Mouse (Mus musculus): ENCODE measurements at regions not wholly inside any gene's neighbourhood (a gene's known extent, or its start where the extent isn't known, plus 50 kb on each side); places are given as distances from the start of the nearest gene placed in this dataset.

GRCm38 (mm10) chr11:11012660-11013455, 101.2 kb upstream of the Vwc2 start:
- ATAC-seq, result no peak
- 81% methylated on average over 4 of the region's 4 CpGs for WGBS

DNA sequence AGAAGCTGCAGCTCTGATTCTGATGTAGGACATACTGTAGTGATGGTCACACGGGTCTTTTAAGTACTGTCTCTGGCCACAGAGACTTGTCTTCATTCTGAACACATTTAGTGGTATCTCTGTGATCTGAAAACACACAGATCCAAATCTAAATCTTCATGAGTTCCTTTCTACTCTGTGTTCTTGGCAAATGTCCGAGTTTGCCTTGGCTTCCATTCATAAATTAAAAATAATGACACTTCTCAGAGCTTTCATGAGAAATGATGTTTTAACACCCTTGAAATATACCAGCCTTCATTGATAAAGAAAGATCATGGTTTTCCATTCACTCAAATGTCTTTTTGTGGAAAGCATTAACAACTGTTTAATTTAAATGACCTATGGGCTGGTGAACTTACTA, 100.4 kb upstream of the Vwc2 start:
- peaks cover 6% of the 10 kb centered on the region for H3K4me1 ChIP-seq (replicated peaks; ENCODE audit: control insufficient read depth, insufficient read depth, low read length)
- no peaks in the 10 kb centered on the region for H3K36me3 ChIP-seq (ENCODE audit: control insufficient read depth, insufficient read depth)
- no peak overlapping the region for H3K27ac ChIP-seq (ENCODE audit: low read length)
- H3K27me3 ChIP-seq (replicated peaks; ENCODE audit: control insufficient read depth, insufficient read depth, low read length), result peaks cover 35% of the 10 kb centered on the region
- ATAC-seq, result no peak
- no peak overlapping the region for H3K9ac ChIP-seq (replicated peaks; ENCODE audit: low read depth, low read length)
- WGBS, result 62% methylated on average over 2 of the region's 2 CpGs
- no peaks in the 10 kb centered on the region for H3K9me3 ChIP-seq (ENCODE audit: control insufficient read depth, low read length)
- H3K4me3 ChIP-seq (replicated peaks; ENCODE audit: low read length), result no peak overlapping the region
- H3K4me2 ChIP-seq (ENCODE audit: low read length), result no peak overlapping the region

More at GRCm38 (mm10) chr11:11012660-11013455, 101.2 kb upstream of the Vwc2 start:
- peaks cover 32% of the 10 kb centered on the region for H3K27me3 ChIP-seq (replicated peaks; ENCODE audit: control insufficient read depth, insufficient read depth, low read length)
- H3K4me1 ChIP-seq (replicated peaks; ENCODE audit: control insufficient read depth, insufficient read depth, low read length), result peaks cover 6% of the 10 kb centered on the region
- no peak overlapping the region for H3K9ac ChIP-seq (replicated peaks; ENCODE audit: low read depth, low read length)
- no peaks in the 10 kb centered on the region for H3K9me3 ChIP-seq (ENCODE audit: control insufficient read depth, low read length)
- no peak overlapping the region for H3K27ac ChIP-seq (ENCODE audit: low read length)
- H3K4me2 ChIP-seq (ENCODE audit: low read length), result no peak overlapping the region
- H3K36me3 ChIP-seq (ENCODE audit: control insufficient read depth, insufficient read depth), result no peaks in the 10 kb centered on the region
- no peak overlapping the region for H3K4me3 ChIP-seq (replicated peaks; ENCODE audit: low read length)

DNA sequence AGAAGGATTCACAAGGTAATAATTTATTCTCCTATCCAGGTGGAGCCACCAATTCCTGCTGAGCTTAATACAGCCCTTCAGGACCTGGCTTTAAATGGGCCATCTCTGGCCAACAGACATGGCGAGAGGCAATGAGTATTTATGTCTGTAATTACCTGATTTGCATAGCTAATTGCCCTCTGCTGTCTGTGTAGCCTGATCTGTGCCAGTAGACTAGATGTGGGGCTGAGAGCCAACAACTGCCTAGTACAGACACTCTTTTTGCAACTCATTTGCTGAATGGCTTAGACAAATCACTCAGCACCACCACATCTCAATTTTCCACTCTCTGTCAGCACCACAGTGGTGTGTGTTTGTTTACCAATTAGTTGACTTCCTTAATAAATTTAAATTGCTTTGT, 99.9 kb upstream of the Vwc2 start:
- WGBS, result 13% methylated on average over 1 of the region's 1 CpGs
- no peaks in the 10 kb centered on the region for H3K36me3 ChIP-seq (ENCODE audit: control insufficient read depth, insufficient read depth)
- no peak overlapping the region for H3K9ac ChIP-seq (replicated peaks; ENCODE audit: low read depth, low read length)
- H3K27ac ChIP-seq (ENCODE audit: low read length), result no peak overlapping the region
- peak; percentile 98 for ATAC-seq
- peaks cover 35% of the 10 kb centered on the region for H3K27me3 ChIP-seq (replicated peaks; ENCODE audit: control insufficient read depth, insufficient read depth, low read length)
- H3K9me3 ChIP-seq (ENCODE audit: control insufficient read depth, low read length), result no peaks in the 10 kb centered on the region
- no peak overlapping the region for H3K4me3 ChIP-seq (replicated peaks; ENCODE audit: low read length)
- no peak overlapping the region for H3K4me2 ChIP-seq (ENCODE audit: low read length)
- H3K4me1 ChIP-seq (replicated peaks; ENCODE audit: control insufficient read depth, insufficient read depth, low read length), result peaks cover 6% of the 10 kb centered on the region

DNA sequence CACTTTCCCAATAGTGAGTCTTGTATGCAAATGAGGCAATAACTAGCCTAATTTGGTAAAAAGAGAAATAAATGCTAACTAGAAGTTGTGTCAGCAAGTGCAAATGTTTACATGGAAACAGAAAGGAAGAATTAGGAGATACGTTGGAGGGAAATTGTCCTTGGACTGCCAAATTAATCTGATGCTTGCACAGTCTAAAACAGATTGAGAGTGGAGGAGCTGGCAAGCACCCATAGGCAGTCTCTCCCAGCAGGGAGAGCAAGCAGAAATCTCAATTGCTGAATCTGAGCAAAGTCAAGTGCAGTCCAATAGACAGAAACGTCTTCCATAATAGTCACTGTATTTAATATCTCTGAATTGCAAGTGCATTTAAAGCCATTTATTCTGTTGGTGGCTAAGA, 99.5 kb upstream of the Vwc2 start:
- no peak overlapping the region for H3K4me3 ChIP-seq (replicated peaks; ENCODE audit: low read length)
- peak; percentile 94 for ATAC-seq
- no peaks in the 10 kb centered on the region for H3K36me3 ChIP-seq (ENCODE audit: control insufficient read depth, insufficient read depth)
- peaks cover 6% of the 10 kb centered on the region for H3K4me1 ChIP-seq (replicated peaks; ENCODE audit: control insufficient read depth, insufficient read depth, low read length)
- H3K27ac ChIP-seq (ENCODE audit: low read length), result no peak overlapping the region
- H3K27me3 ChIP-seq (replicated peaks; ENCODE audit: control insufficient read depth, insufficient read depth, low read length), result peaks cover 34% of the 10 kb centered on the region
- no peak overlapping the region for H3K9ac ChIP-seq (replicated peaks; ENCODE audit: low read depth, low read length)
- no peaks in the 10 kb centered on the region for H3K9me3 ChIP-seq (ENCODE audit: control insufficient read depth, low read length)
- WGBS, result 18% methylated on average over 2 of the region's 2 CpGs
- H3K4me2 ChIP-seq (ENCODE audit: low read length), result no peak overlapping the region

DNA sequence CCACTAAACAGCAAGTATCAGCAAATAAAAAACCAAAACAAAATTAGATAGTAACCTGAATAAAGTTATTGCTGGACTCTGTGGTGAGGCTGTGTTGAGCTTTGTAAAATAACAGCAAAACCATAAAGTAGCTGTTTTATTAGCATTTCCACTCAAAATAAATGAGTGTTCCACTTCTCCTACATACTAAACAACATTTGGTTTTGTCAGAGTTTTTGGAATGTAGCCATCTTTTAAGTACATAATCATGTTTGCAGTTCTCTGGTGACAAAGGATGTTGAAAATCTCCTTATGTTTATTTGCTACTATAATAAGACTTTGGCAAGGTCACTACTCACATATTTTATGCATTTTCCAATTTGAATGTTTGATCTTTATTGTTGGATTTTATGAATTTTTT, 85.2 kb upstream of the Vwc2 start:
- no peak overlapping the region for H3K4me2 ChIP-seq (ENCODE audit: low read length)
- H3K4me1 ChIP-seq (replicated peaks; ENCODE audit: control insufficient read depth, insufficient read depth, low read length), result no peaks in the 10 kb centered on the region
- H3K9me3 ChIP-seq (ENCODE audit: control insufficient read depth, low read length), result no peaks in the 10 kb centered on the region
- H3K27me3 ChIP-seq (replicated peaks; ENCODE audit: control insufficient read depth, insufficient read depth, low read length), result no peaks in the 10 kb centered on the region
- no peak overlapping the region for H3K9ac ChIP-seq (replicated peaks; ENCODE audit: low read depth, low read length)
- H3K27ac ChIP-seq (ENCODE audit: low read length), result no peak overlapping the region
- no peak for ATAC-seq
- H3K36me3 ChIP-seq (ENCODE audit: control insufficient read depth, insufficient read depth), result no peaks in the 10 kb centered on the region
- no peak overlapping the region for H3K4me3 ChIP-seq (replicated peaks; ENCODE audit: low read length)
